Mouse (Mus musculus) heart, postnatal 0 days (tissue): ENCODE data around the gene Sorbs2.

Source experiments
- CTCF ChIP-seq: IDR thresholded peaks from 2 replicates; pipeline ENCODE4 v1.5.1; 2016; ENCODE audit warnings: antibody characterized with exemption, control low read depth, low read depth
- EP300 ChIP-seq: IDR thresholded peaks from 2 replicates; pipeline ENCODE4 v1.6.1; 2016; ENCODE audit warnings: antibody characterized with exemption, low read depth

DNA sequence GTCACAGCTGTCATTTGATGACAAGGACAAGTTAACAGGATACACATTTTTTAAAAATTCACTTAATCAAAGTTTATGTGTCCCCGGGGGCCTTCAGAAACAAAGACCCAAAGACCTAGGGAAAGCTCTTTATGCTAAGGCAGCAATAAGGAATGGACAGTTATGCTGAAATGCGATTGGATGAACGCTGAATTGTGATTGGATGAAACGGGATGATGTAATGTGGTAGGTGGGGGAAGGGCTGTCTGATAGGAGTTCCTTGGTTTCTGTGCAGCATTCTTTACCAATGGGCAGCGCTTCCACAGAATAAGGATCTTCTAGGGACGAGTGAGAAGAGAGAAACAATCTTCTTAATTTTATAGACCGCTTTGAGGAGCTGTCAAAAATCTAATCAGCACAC, 108.0 kb downstream of the Sorbs2 start:
- TF ChIP-seq CTCF (no peak), EP300 (no peak)
